Mouse (Mus musculus) embryo, embryonic 10.5 days (tissue): ENCODE measurements around the gene Hdac4.

ENCODE experiments used
- DNase-seq: peaks from one replicate; pipeline ENCODE4 v3.0.0-alpha.2; 2015; ENCODE audit warnings: low spot score

Hdac4 gene

DNA sequence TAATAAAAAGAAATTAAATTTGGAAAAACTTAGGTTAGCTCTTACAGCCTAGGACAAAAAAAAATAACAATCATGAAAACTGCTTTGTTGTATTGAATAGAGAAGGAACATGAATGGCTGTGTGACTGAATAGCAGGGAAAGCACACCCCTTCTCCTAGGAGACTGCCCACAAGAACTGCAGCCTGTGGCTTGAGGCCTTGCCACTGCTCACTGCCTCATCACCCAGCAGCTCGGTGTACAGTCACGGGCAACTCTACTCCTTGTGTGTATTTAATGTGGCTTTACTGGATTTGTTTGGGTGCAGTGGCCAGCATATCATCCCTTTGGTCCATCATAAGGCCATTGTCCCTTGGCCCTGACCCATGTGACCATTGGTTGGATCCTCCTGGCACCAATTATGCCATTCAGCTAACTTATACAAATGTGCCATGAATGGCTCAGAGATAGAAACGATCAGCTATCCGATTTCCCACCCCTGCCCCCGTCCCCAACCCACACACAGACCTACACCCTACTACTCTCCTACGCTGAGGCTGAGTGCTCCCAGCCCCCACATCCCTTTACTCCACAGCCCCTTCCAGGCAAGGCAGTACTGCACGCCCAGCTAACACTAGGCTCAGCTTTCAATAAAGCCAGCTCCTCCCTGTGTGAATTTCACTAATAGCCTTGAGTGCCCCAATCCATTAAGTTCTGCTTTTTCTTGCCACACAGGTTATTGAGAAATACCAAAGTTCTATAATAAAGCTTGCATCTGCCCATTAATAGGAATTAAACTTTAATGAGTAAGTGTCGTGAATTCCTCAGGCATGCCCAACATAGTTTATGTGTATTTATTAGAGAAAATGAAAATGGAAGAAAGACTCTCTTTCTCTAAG lies 134.1 kb downstream of the Hdac4 start:
- no peak for DNase-seq

DNA sequence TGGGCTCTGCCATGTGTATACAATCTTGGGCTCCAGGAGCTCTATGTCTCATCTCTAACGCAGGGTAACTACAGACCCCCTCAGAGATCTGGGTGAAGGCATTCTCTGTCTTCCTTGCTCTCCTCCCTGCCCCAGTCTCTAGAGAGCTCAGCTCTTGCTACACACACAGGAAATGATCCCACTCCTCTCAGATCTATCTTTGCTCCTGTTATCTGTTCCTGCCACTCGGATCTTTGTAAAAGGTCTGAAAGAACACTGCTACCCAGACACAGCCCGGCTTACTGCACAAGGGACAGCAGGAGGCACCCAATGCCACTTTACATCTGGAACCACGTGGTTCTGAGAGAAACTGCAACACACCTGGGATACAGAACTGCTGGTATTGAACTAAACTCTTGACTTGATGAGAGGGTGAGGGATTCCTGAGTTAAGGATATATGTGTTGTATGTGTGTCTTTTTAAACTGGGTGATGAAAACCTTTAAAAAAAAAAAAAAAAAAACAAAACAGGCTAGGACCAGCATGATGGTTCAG lies 134.9 kb downstream of the Hdac4 start:
- no peak for DNase-seq

DNA sequence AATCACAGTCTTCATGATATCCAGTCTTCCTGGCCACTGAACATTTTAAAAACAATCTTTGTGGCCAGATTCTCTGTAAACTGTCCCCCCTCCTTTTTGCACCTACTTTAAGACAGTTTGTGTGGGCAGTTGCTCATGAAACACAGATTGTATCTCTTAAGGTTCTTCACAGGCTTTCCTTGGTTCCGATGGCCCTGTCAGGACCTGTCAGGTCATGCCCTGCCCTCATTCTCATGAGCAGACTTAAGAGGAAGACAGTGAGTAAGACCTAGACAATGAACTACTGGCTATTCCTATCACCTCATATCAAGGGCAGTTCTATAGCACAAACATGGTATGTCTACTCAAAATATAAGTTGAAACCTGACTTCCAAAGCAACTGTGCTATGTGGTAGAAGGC lies 135.9 kb downstream of the Hdac4 start:
- no peak for DNase-seq

DNA sequence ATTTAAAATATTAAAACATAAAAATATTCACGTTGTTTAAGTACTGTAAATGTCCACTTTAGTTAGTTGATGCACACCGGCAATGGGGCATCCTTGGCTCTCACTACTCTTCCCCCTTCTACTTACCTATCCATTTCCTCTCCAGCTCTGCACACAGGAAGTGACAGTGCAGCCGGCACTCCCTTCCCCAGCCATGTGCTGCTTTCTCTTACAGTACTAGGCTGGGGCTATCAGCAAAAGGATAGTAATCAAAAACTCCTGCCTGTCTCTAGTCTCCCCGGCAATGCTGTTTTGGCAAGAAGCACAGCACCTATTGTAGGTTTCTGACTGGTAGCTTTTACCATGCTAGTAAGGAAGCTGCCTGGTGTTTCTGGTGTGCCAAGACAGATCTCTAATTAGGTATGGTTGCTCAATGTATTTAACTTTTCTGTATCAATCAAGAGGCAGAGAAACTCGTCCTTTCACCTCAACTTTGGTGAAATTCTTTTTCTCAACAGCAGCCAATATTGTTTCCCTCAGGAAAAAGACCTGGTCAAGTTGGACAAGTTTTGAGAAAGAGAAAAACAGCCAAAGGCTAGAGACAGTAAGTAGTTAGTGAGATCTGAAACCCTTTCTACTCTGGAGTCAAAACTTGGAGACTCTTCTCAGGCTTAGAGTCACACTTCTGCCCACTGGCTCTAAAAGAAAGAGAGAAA lies 136.6 kb downstream of the Hdac4 start:
- no peak for DNase-seq

DNA sequence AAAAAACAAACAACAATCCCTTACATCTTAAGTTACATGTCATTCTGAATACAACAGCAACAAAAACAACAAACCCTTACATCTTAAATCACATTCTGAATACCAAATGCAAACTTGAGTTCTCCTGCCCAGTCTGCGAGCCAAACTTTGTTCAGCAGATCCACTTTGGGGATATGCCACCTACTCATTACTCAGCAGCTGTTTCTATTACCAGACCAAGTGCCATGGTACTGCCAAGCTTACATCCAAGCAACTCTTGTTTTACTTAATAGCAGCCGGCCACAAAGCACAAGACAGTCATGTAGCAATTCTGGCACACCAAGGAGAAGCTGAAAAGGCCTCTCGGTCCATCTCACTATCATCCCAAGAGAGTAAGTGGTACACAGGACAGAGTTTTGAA lies 138.4 kb downstream of the Hdac4 start:
- no peak for DNase-seq

DNA sequence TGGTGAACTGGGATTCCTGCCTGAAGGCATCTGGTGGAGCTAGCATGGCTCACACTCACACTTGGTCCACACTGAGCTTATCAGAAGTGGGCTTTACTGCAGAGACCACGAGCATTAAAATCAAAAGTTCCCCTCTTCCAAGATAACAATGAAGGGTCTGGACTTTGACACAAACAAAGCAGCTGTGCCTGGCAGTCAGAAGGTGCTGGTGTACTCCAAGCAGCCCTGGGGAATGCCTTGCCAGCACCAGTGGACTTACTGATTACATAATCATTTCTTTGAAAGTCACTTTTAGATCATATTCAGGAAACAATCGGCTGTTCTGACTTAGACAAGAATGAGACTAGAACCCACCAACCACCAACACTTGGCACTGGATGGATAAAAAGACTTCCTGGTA lies 140.3 kb downstream of the Hdac4 start:
- no peak for DNase-seq

DNA sequence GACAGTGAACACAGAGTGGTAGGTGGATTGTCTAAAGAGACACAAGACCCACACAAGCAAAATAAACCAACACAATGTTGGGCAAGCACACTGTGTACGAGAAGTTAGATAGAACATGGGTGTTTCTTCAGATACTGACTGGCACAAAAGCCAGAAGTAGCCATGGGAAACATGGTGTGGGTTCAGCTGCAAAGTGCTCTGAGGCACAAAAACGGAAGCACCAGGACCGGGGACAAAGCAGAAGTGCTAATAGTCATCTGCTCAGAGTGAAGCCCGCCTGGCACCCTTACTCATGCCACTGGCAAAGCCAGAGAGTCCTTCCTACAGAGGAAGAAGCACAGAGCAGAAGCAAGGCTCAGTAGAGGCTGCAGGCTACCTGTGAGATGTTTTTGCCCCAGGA lies 143.3 kb downstream of the Hdac4 start:
- DNase-seq: no peak

DNA sequence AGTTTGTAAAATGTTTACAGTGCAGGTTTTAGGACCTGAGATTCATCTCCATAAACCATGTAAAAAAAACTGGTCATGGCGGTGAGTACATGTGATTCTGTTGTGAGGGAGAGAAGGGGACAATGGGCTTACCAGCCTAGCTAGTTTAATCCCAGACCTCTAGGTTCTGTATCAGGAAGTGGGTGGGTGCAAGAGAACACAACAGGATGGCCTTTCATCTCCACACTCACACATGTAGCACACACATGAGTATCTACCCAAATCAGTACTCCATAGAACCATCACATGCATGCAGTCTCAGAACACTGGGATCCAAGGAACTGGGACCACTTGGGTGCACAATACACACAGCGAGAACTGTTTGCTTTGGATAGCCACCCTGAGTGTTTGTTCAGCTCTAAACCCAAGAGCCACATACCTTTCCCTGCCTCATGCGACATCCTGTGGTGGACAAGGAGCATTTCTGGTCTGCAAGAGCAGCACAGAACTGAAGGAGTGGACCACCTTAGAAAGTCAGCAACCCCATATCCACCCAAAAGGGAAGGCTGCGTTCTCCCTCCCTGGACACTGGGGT lies 143.9 kb downstream of the Hdac4 start:
- DNase-seq: no peak

DNA sequence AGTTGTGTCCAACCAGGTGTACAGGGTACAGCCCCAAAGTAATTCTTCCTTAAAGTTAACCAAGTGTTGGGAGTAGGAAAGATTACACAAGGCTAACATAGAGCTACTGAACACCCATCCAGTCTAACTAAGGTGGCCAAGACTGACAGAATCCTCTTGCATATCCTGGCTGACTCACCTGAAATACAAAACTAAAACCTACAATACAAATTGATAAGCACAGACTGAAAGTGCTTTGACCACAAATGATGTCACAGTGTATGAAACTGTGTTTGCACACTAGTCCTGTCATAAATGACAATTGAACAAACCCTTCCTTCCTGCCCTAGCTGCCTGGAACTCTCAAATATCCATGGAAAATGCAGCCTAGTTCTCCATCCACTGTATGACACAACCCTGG lies 144.5 kb downstream of the Hdac4 start:
- no peak for DNase-seq

DNA sequence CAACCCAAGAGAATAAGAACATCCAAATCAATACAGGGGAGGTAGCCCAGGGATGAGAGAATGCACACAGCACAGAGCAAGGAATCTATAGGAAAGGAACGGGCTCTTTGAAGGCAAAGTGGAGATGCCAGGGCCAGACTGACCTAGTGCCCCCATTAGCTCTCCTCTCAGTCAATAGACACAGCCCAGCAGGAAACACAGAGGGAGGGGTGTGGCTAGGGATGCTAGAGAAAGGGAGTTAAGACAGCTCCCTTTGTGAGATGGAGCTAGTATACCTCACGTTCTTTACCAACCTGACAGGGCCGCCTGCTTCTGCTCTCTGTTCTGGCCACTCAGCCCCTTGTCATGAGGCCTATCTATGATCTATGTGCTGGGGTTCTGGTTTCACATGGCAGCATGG lies 144.9 kb downstream of the Hdac4 start:
- DNase-seq: peak; percentile 45

DNA sequence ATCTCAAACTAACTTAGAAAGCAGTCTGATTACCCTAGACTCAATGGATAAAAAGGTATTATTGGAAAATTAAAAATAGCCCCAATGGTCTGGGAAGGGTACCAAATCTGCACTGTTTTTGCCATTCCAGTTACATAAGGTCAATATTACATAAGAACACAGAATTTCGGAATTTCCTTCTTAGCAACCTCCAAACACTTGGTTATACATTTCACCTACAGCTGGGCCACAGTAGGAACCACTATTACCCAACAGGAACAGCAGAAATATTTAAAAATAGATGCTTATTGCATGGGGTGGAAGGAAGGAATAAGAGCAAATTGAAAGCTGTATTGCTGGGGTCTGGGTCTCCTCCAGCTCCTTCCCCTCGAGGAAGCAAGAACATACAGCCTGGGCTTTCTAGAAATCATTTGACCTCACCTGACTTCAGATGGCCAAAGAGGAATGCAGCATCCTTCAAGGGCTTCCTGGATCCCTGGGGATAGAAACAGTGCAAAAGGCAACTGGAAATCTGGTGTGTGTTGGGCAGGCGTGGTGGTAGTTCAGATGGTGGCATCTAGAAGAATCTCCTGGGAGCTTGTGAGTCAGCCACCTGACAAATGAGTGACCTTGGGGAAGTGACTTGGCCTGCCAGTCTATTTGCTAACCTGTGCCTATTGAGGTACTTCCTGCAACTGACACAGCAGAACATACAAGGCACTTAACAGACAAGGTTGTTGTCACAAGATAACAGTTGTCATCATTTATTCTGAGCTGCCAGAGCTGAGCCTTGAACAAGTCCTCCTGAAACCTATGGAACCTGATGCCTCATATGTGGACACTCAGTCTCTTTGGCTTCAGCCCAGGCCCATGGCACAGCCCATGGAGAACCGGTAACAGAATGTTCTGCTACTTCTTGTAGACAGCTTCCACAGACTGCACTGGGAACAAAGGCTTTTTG lies 146.8 kb downstream of the Hdac4 start:
- no peak for DNase-seq

DNA sequence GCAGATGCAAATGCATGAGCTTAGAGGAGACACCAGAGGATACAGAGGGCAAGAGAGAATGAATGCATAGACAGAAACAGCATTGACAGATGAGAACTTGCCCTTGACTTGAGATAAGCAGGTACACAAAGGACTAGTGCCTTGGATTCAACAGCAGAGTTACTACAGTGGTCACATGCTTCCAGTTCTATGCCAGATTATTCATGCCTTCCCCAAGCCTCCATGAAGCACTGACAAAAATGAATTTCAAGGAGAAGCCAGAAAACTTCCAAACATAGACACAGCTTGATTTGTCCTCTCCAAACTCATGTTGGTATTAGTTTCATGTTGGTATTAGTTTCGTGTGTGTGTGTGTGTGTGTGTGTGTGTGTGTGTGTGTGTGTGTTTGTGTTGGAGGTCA lies 149.8 kb downstream of the Hdac4 start:
- no peak for DNase-seq

DNA sequence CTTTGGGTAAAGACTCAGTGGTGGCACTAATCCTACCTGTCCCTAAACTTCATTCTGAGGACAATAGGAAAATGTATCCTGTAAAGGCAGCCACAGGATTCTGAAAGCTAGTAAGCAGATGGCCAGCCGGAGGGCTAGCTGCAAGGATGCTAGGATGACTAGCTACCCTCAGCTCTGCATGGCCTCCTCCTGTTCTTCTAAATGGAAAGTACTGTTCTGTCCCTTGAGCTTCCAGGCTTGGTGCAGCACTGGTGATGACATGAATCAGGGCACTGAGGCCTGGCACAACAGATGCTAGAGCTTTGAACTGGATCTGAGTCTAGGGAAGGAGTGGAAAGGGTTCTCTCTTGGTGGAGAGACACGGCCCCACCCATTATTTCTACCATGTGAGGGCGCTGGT lies 150.6 kb downstream of the Hdac4 start:
- no peak for DNase-seq

DNA sequence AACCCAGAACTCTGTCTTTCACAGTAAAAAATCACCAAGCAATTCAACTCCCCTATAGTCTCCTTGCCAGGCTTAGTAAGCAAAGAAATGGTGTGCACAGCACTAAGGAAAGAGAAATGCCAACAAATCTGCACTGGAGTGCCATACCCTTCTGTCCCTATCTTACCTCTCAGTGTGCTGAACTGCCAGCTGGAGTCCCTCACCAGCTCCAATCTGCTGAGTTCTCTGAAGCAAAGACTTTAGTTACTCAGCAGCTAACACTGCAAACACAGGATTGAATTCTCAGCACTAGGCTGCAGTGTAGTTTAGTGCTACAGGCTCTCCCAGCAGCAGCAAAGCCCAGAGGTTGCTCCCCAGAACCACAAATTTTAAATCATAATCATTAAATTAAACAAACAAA lies 151.5 kb downstream of the Hdac4 start:
- DNase-seq: no peak

DNA sequence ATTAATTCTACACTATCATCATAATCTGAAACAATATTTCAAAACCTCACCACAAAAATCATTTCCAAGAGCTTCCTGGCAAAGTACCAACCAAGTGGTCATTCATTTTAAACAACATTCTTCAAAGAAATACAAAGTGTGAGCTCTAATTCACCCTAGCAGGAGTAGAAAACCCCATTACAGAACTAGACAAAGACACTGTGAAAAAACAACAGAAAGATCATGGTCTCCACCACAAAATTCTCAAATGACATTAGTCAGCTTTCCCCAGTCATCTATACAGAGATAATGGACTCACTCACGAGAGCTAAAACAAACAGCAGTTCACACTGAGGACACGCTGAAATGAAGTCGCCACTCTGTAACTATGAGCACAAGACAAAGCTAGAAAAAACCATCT lies 153.4 kb downstream of the Hdac4 start:
- no peak for DNase-seq

DNA sequence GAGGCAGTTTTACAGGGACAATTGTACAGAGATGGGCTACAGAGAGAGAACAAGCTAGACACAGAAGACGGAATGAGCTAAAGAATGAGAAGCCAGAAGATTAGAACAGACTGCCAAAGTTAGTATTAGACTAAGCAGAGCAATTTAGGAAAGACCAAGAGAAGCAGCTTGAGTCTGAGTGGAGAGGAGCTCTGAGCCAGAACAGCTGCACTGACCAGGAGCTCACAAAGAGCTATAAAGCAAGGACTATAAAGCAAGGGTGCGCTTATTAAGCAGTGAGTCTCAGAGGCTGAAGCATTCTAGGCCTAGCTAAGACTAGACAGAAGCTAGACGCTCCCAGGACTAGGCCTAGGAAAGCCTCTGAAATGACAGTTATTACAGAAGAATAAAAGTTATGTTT lies 154.2 kb downstream of the Hdac4 start:
- DNase-seq: no peak

DNA sequence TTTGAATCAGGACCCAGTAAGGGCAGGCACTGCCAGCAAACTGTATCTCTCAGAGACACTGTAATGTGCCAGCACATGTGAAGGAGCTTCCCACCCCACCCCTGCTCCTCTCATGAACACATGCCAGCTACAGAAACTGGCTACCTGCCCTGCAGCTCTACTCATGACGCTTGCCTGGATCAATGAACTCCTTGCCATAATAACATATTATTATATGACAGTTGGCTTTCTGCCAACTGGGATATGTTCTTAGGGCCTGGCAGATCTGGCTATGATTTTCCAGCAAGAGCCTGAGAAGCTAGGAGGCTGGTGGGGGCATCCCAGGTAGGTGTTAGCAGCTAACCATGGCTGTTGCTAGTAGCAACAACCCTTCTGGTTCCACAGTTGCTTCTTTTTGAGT lies 156.8 kb downstream of the Hdac4 start:
- DNase-seq: no peak

DNA sequence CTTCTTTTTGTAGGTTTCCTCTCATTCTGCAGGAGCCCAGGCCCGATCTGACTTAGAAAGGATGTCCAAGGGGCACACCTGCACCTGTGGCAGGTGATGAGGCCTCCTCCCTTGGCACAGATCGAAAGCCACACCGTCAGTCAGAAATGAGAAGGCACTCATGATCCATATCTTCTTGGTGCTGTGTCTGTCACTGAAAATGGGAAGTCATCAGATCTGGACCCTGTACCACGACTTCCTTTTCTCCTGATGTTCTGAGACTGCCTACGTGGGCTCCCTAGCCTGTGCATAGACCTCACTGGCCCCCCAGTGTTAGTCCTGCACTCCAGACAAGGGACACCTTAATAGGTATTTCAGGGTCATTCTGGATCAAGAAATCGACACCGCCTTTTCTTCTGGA lies 158.5 kb downstream of the Hdac4 start:
- no peak for DNase-seq

DNA sequence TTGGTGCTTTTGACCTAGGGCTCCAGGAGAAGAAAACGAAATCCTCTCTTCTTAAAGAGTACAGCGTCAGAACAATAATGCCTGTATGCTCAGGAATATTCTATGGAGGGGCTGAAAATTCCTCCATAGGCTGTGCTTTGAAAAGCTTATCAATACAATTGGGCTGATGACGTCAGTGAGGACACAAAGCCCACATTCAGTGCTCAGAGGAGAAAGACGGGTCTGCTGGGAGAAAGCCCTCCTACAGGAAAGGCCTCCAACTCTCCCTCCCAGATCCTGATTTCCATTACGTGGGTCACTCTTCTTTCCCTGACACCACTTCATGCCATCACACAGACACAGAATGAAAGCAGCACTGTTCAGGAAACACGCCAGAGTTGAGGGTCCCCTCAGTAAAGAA lies 159.7 kb downstream of the Hdac4 start:
- peak; percentile 17 for DNase-seq

DNA sequence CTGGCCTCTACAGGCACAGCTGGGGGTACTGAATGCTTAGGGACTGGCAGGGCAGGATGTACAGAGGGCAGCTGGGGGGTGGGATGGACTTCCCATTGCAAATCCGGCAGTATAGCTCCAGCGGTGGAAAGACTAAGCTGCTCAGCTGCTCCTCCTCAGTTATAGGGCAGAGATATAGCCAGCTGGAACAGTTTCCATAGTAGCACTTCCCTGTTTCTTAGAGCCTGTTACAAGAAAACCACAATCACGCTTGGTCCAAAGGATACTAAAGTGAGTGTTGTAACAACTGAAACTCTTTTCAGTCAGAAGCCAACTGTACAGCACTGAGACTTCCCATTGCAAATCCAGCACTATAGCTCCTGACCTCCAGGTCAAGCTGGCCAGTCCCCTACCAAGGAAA lies 161.3 kb downstream of the Hdac4 start:
- no peak for DNase-seq

DNA sequence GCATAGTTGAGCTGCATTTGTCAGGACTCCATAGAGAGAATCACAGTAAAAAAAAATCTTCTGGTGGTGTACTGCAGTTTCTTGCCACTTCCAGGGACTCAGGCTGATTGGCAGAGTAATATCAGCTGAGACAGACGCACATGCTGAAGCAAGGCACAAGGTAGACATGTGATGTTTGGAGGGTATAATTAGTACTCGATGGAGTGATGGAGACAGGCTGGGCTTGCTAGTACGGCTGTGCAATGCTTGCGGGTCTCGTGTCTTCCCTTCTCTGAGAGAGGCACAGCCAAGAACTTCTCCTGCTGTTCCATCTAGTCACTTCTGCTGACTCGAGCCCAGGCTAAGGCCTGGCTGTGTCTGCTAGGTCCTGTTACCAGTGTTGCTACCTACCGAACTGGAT lies 162.0 kb downstream of the Hdac4 start:
- no peak for DNase-seq

DNA sequence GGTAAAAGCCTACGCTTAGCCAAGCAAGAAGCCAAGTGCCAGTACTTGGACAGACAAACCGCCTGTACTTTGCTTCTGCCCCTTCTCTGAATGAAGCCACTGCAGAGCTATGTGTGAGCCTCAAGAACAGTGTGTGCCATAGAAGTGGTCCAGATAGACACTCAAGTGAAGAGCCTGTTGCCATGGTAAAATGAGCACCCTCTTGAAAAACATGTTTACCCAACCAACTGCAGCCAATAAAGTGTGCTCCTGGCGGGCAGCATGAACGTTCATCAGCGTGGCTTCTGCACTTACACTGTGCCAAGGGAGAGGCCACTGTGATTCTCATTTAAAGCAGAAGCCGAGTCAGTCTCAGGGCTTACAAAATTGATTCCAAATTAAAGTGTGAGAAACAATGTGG lies 165.0 kb downstream of the Hdac4 start:
- DNase-seq: no peak
